Mouse (Mus musculus) liver, embryonic 16.5 days (tissue): ENCODE measurements at regions not wholly inside any gene's neighbourhood (a gene's known extent, or its start where the extent isn't known, plus 50 kb on each side); places are given as distances from the start of the nearest gene placed in this dataset.

Experiments
- ATAC-seq: fragments of 200-750 bp; cut with Nextera tagmentation; 2 replicates; pipeline ENCODE4 v1.8.0; 2017; ENCODE audit warnings: low read depth, mild to moderate bottlenecking, moderate number of reproducible peaks, moderate library complexity
- H3K27ac ChIP-seq: fragments of 300-500 bp; sonication (generic); 2 replicates; pipeline ENCODE4 v1.5.1; 2014; ENCODE audit warnings: mild to moderate bottlenecking, low read length
- H3K27me3 ChIP-seq: fragments of 300-500 bp; sonication (generic); 2 replicates; pipeline ENCODE4 v1.6.1; 2014; ENCODE audit warnings: low read depth, low read length, mixed read lengths; ENCODE audit not compliant: control insufficient read depth, insufficient read depth
- H3K36me3 ChIP-seq: fragments of 300-500 bp; sonication (generic); 2 replicates; pipeline ENCODE4 v1.6.1; 2014; ENCODE audit warnings: mild to moderate bottlenecking; ENCODE audit not compliant: control insufficient read depth, insufficient read depth
- H3K4me1 ChIP-seq: fragments of 300-500 bp; sonication (generic); 2 replicates; pipeline ENCODE4 v1.6.1; 2014; ENCODE audit warnings: low read depth, low read length, mixed read lengths; ENCODE audit not compliant: control insufficient read depth
- H3K4me2 ChIP-seq: fragments of 300-500 bp; sonication (generic); 2 replicates; pipeline ENCODE4 v1.6.1; 2014; ENCODE audit warnings: low read depth, low read length, mixed read lengths
- H3K4me3 ChIP-seq: fragments of 300-500 bp; sonication (generic); 2 replicates; pipeline ENCODE4 v1.5.1; 2014; ENCODE audit warnings: low read depth, mild to moderate bottlenecking, low read length
- H3K9ac ChIP-seq: fragments of 300-500 bp; sonication (generic); 2 replicates; pipeline ENCODE4 v1.6.1; 2014; ENCODE audit warnings: low read depth, low read length
- H3K9me3 ChIP-seq: fragments of 300-500 bp; sonication (generic); replicated peaks from 2 replicates; pipeline ENCODE4 v1.6.1; 2016; ENCODE audit warnings: low read length; ENCODE audit not compliant: control insufficient read depth
- WGBS: fragments of 180-500 bp; shearing (Covaris S2); extraction: QIAGEN DNeasy Blood & Tissue Kit; methylation state at CpG from one replicate; pipeline ENCODE4 v1.1.7; 2014; ENCODE audit not compliant: insufficient replicate concordance; 5-methylcytosine and 5-hydroxymethylcytosine counted together

GRCm38 (mm10) chr3:129476250-129476649 lies 55.9 kb upstream of the Elovl6 start:
- Histone ChIP-seq H3K27me3 (no peaks in the 10 kb centered on the region), H3K36me3 (no peaks in the 10 kb centered on the region), H3K4me1 (no peaks in the 10 kb centered on the region), H3K4me2 (no peak overlapping the region), H3K27ac (no peak overlapping the region), H3K4me3 (no peak overlapping the region), H3K9ac (no peak overlapping the region), H3K9me3 (no peaks in the 10 kb centered on the region)
- 66% methylated on average over 4 of the region's 4 CpGs for WGBS
- ATAC-seq, result no peak

- Histone ChIP-seq H3K4me3 (no peak overlapping the region), H3K36me3 (no peaks in the 10 kb centered on the region), H3K9ac (no peak overlapping the region), H3K4me2 (no peak overlapping the region), H3K27me3 (no peaks in the 10 kb centered on the region), H3K27ac (no peak overlapping the region), H3K9me3 (no peaks in the 10 kb centered on the region), H3K4me1 (no peaks in the 10 kb centered on the region)
- ATAC-seq, result no peak
- WGBS, result 62% methylated on average over 7 of the region's 7 CpGs
These were observed 54.1 kb upstream of the Elovl6 start for GRCm38 (mm10) chr3:129478093-129478492.

GRCm38 (mm10) chr3:129481293-129481692 lies 50.9 kb upstream of the Elovl6 start:
- no peak overlapping the region for H3K4me2 ChIP-seq
- no peak for ATAC-seq
- WGBS, result 75% methylated on average over 3 of the region's 3 CpGs
- no peaks in the 10 kb centered on the region for H3K9me3 ChIP-seq
- H3K27ac ChIP-seq, result no peak overlapping the region
- H3K27me3 ChIP-seq, result no peaks in the 10 kb centered on the region
- no peak overlapping the region for H3K4me3 ChIP-seq
- H3K4me1 ChIP-seq, result no peaks in the 10 kb centered on the region
- no peak overlapping the region for H3K9ac ChIP-seq
- H3K36me3 ChIP-seq, result no peaks in the 10 kb centered on the region
